Mouse (Mus musculus) testis, adult 2 months (tissue): ENCODE results near the gene Entpd1. TPM values are rescaled to one million over a fixed set of nuclear protein-coding genes. Genes with fewer than 3 reads are reported as not detected.

ENCODE experiments used
- H3K27ac ChIP-seq: fragments of 200-500 bp; 2 replicates; pipeline ENCODE4 v1.5.1; 2012; ENCODE audit warnings: low read depth, low read length; ENCODE audit not compliant: control insufficient read depth, insufficient read depth
- H3K27me3 ChIP-seq: fragments of 200-500 bp; 2 replicates; pipeline ENCODE4 v1.6.1; 2012; ENCODE audit warnings: mild to moderate bottlenecking, low read length, moderate library complexity; ENCODE audit not compliant: control insufficient read depth, insufficient read depth
- H3K36me3 ChIP-seq: fragments of 200-500 bp; 2 replicates; pipeline ENCODE4 v1.6.1; 2012; ENCODE audit warnings: mild to moderate bottlenecking, low read length; ENCODE audit not compliant: control insufficient read depth, insufficient read depth
- H3K4me1 ChIP-seq: fragments of 200-500 bp; 2 replicates; pipeline ENCODE4 v1.6.1; 2012; ENCODE audit warnings: low read length; ENCODE audit not compliant: control insufficient read depth, insufficient read depth
- H3K4me3 ChIP-seq: fragments of 200-500 bp; 2 replicates; pipeline ENCODE4 v1.5.1; 2012; ENCODE audit warnings: low read depth, mild to moderate bottlenecking, low read length, moderate library complexity, mixed read lengths; ENCODE audit not compliant: control insufficient read depth
- CTCF ChIP-seq: fragments of 200-500 bp; IDR thresholded peaks from 2 replicates; pipeline ENCODE4 v1.5.1; 2012; ENCODE audit warnings: low read depth, mild to moderate bottlenecking, inconsistent platforms, low read length, moderate library complexity; ENCODE audit not compliant: control insufficient read depth, insufficient read depth, insufficient replicate concordance
- POLR2A ChIP-seq: fragments of 200-500 bp; IDR thresholded peaks from 2 replicates; pipeline ENCODE4 v1.6.1; 2012; ENCODE audit warnings: low read depth, mild to moderate bottlenecking, inconsistent platforms, low read length, moderate library complexity; ENCODE audit not compliant: control insufficient read depth
- polyA plus RNA-seq: library from polyadenylated mRNA; depleted of rRNA; stranded (reverse); fragments of >200 nt; gene quantifications from 2 replicates; pipeline ENCODE4 v1.2.3, GENCODE M21; 2012

The Entpd1 gene
- polyA plus RNA-seq, 1 experiment, result 41.4 TPM

GRCm38 (mm10) chr19:40667111-40667510 is 54.9 kb downstream of the Entpd1 start:
- Histone ChIP-seq H3K4me3 (no peak overlapping the region), H3K36me3 (no peaks in the 10 kb centered on the region), H3K27ac (no peak overlapping the region), H3K4me1 (no peaks in the 10 kb centered on the region), H3K27me3 (no peaks in the 10 kb centered on the region)
- TF ChIP-seq CTCF (no peak), POLR2A (no peak)

GRCm38 (mm10) chr19:40675329-40675728 is 63.2 kb downstream of the Entpd1 start:
- no peaks in the 10 kb centered on the region for H3K27me3 ChIP-seq
- TF ChIP-seq POLR2A (no peak), CTCF (no peak)

DNA sequence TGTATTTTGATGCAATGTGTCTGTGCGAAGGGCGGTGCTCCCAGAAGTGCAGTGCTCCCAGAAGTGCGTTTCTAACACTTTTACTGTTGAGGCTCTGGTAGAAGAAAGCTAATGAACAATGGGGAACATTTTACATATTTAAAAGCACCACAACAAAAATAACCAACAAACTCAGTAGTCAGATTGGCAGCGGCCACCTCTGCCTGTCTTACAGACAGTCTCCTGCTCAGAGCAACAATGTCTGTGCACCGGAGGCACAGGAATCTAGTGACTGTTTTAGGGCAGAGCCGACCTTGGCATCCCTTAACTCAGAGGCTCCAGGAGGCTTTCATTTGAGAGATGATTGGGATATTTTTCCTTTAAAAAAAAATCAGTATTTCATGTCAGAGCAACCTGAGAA is 65.9 kb downstream of the Entpd1 start:
- no peak overlapping the region for H3K4me3 ChIP-seq
- no peaks in the 10 kb centered on the region for H3K4me1 ChIP-seq
- H3K36me3 ChIP-seq, result no peaks in the 10 kb centered on the region
- TF ChIP-seq POLR2A (no peak), CTCF (no peak)
- H3K27ac ChIP-seq, result no peak overlapping the region
- H3K27me3 ChIP-seq, result no peaks in the 10 kb centered on the region

More at GRCm38 (mm10) chr19:40675329-40675728, 63.2 kb downstream of the Entpd1 start:
- no peak overlapping the region for H3K27ac ChIP-seq
- H3K4me1 ChIP-seq, result no peaks in the 10 kb centered on the region
- no peaks in the 10 kb centered on the region for H3K36me3 ChIP-seq
- no peak overlapping the region for H3K4me3 ChIP-seq

DNA sequence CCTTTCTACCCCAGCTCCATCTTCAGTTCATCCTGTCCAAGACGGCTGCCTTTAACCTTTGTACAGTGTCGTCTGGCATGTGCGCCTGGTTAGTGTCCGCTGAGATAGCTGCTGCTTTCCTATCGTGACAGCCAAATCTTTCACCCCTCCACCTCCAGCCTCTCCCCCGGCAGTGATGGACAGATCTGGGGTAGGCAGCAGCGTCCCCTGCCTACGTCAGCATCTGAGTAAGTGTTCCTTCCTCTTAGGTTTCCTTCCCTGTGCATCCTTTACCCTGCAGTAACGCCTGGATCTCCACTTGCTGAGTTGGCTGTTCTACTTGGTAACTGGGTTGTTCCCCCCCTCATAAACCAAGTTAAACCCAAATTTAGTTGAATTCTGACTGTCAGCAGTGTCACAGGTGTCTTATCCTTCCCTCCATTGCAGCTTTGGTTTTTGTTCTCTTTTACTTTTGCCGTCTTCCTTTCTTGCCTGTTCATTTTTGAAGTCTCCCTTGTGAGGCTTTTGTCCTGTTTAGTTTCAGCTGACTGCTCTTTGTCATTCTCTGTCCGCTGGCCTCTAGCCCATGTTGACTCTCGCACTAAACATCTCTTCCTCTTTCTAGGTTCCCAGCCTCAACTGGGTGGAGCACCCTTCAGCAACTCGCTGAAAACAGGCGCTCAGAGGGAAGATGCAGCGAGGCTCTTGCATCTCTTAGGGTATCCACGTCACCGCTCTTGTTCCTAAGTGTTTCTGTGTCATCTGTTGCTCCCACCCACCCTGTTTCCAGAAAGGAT is 66.6 kb downstream of the Entpd1 start:
- TF ChIP-seq POLR2A (no peak), CTCF (no peak)
- H3K27me3 ChIP-seq, result no peaks in the 10 kb centered on the region
- H3K36me3 ChIP-seq, result no peaks in the 10 kb centered on the region
- H3K27ac ChIP-seq, result no peak overlapping the region
- H3K4me1 ChIP-seq, result no peaks in the 10 kb centered on the region
- H3K4me3 ChIP-seq, result no peak overlapping the region

DNA sequence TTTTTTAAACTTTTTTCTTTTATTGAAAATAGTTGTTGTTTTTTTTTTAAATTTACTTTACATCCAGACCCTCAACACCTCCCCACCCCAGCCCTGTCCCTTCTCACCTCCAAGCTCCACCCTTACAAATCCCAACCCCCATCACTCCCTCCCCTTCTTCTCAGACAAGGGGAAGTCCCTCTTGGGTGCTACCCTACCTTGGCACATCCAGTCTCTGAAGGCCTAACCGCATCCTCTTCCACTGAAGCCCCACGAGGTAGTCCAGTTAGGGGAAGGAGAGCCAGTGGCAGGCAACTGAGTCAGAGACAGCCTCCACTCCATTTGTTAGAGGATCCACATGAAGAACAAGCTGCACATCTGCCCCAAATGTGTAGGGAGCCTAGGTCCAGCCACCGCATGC is 67.5 kb downstream of the Entpd1 start:
- TF ChIP-seq CTCF (no peak), POLR2A (no peak)
- no peaks in the 10 kb centered on the region for H3K36me3 ChIP-seq

GRCm38 (mm10) chr19:40684124-40684523 is 72.0 kb downstream of the Entpd1 start:
- no peak overlapping the region for H3K27ac ChIP-seq
- H3K27me3 ChIP-seq, result no peaks in the 10 kb centered on the region
- H3K4me3 ChIP-seq, result no peak overlapping the region
- TF ChIP-seq CTCF (no peak), POLR2A (no peak)
- H3K36me3 ChIP-seq, result no peaks in the 10 kb centered on the region
- no peaks in the 10 kb centered on the region for H3K4me1 ChIP-seq

More for the DNA sequence above, 67.5 kb downstream of the Entpd1 start:
- Histone ChIP-seq H3K4me1 (no peaks in the 10 kb centered on the region), H3K4me3 (no peak overlapping the region), H3K27me3 (no peaks in the 10 kb centered on the region), H3K27ac (no peak overlapping the region)

- no peak overlapping the region for H3K4me3 ChIP-seq
- H3K36me3 ChIP-seq, result no peaks in the 10 kb centered on the region
- H3K4me1 ChIP-seq, result no peaks in the 10 kb centered on the region
- no peak overlapping the region for H3K27ac ChIP-seq
- H3K27me3 ChIP-seq, result no peaks in the 10 kb centered on the region
- TF ChIP-seq POLR2A, result no peak
- no peak for TF ChIP-seq CTCF
Observed at GRCm38 (mm10) chr19:40684566-40684965, 72.4 kb downstream of the Entpd1 start.

DNA sequence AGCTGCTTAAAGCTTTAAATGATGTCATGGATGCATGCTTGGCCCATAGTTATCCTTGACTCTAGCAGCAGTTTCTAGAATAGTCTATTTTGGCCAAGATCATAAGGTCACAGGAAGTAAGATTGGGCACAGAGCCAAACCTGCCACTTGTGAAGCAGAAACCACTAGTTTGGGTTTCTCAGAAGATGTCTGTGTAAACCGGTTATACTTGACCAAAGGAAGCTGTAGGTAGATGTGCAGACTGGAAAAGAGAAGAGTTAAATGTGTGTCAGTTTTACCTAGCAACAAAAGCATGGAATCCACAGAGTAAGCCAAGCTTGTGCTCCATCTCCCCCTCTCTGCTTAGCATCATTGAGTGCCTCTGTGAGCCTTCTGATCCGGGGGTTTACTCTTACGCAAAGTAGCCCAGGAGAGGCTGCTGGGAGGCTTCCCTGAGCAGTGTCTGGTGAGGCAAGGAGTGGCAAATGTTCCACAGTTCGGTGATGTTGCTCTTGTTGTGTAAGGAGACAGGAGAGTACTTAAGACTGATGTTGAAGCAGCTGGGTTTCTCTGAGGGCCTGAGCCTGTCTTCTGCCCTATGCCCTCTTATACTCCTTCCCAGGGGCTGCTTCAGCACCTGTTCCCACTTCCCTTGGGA is 75.2 kb downstream of the Entpd1 start:
- no peak for TF ChIP-seq CTCF
- TF ChIP-seq POLR2A, result no peak
- no peaks in the 10 kb centered on the region for H3K4me1 ChIP-seq
- H3K27ac ChIP-seq, result no peak overlapping the region
- no peak overlapping the region for H3K4me3 ChIP-seq
- no peaks in the 10 kb centered on the region for H3K36me3 ChIP-seq
- no peaks in the 10 kb centered on the region for H3K27me3 ChIP-seq
